Mouse (Mus musculus): ENCODE data around the gene Tmem56.

Gene Tmem56

DNA sequence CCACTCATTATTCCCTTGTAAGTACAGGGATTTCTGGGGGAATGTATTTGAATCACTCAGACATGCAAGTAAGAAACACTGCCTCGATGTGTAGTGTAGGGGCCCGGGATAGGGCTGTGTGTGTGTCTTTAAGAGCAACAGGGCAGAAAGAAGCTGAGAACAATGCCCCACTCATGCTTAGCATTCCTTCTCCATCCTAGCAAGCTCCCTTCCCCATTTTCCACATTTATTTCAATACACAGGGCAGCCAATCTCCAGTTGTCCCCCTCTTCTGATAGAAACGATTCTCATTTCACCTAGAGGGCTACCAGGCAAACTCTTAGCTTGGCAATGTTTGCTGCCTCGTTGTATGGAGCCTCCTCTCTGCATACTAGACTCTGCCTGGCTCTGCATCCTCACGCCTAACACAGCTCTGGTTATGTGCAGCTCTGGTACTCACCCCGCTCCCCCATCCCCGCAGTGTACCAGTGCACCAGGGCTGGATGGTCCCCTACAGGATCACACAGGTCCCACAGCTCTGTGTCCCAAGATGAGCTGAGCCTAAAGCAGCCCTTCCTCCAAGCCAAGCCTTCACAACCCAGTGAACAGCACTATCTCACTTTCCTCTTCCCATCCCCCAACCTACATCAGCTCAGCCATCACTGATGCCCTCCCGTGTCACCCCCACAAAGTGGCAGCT is 42.4 kb downstream of the Tmem56 start:
- DNase-seq (ENCODE audit: low read depth, low spot score) = no peak

DNA sequence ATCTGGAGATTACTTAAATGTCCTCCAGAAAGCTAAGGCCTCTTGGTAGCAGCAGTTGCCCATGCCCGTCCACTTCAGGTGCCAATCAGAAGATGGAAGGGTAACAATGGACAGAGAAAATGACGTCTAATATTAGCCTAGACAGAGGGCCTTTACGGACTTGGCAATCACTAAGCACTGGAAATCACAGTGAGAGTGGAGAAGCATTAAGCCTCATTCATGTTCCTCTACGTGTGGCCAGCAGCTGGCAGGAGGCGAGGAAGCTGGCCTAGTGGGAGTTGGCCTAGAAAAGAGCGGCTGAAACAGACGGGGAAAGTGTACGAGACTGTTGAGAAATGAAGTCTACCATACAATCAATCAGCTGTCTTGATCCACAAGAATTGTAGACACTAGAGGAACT is 43.8 kb downstream of the Tmem56 start:
- DNase-seq (ENCODE audit: low read depth, low spot score) = no peak

DNA sequence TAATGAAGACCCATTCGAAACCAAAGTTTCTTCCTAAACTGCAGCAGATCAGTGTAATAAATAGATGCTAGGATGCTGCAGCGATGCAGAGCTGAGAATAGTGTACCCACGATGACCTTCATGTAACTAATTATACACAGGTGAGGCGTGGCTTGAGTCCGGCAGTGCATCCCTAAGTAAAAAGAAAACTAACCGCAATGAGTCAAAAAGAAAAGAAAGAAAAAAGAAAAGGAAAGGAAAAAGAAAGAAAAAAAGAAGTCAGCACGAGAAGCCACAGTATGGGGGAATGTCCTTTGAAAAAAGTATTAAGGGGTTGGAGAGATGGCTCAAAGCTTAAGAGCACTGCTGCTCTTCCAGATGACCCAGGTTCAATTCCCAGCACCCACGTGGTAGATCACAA is 58.1 kb downstream of the Tmem56 start:
- DNase-seq (ENCODE audit: low read depth, low spot score) = no peak

DNA sequence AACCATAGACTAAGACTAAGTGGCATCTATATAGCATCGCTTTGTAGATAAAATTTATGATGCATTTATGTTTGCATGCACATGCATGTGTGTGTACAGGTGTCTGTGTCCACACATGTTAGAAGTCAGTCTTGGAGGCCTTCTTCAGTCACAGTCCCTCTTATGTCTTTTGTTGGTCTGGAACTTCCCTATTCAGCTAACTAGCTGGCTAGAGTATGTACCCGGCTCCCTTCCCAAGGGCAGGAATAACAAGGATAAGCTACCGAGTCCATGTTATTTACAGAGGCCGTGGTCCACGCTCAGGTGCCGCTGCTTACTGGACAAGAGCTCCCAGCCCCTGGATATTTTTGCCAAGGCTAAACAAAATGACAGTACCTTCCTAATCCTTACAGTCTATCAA is 58.7 kb downstream of the Tmem56 start:
- DNase-seq (ENCODE audit: low read depth, low spot score) = no peak

DNA sequence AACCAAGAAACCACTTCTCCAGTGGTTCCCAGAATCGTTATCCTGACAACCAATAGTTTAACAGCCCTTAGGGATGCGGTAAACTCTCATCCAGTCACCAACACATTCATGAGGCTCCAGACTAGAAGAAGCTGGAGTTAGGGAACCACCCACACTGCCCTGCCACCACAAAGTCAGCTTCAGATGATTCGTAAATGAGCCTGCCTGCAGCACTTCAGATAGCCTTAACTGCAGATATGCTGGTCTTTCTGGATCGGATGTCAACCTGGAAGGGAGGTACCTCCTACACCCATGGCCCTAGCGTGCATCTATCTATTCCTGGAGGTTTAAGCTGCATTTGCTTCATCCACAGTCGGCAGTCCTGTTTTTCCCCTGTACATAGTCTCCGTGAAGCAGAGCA is 60.9 kb downstream of the Tmem56 start:
- DNase-seq (ENCODE audit: low read depth, low spot score) = no peak

DNA sequence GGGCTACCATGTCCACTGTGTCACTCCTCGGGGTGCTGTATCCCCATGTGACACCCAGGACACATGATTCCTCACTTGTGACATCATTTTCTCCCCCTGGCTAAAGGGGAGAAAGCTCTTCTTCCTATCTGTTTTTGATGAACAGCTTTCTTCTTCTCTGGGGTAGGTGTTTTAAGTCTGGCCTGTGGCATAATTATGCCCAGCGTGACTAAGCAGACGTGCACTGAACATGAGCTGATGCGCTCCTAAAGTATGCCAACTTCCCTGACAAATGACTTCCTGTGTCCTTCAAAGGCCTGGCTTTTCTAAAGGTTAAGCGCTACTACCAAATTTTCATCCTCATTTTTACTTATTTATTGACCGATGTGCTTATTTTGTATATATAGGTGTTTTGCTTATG is 65.9 kb downstream of the Tmem56 start:
- no peak for DNase-seq (ENCODE audit: low read depth, low spot score)

DNA sequence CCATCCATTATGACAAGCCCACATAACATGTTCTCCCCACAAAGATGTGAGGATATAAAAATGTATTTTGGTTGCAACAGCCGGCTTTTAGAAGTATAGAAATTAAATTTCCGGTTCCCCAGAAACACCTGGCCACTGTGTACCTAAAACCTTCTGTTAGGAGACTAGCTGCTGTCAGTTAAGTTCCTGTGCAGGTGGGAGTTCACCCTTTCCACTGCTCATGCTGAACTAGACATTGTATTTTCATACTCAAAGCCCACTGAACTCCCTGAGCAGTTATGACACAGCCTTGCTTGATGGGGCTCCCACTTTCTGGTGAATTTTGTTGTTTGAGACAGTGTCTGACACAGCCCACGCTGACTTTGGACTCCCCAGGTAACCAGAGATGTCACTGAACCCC is 69.4 kb downstream of the Tmem56 start:
- DNase-seq (ENCODE audit: low read depth, low spot score) = no peak

DNA sequence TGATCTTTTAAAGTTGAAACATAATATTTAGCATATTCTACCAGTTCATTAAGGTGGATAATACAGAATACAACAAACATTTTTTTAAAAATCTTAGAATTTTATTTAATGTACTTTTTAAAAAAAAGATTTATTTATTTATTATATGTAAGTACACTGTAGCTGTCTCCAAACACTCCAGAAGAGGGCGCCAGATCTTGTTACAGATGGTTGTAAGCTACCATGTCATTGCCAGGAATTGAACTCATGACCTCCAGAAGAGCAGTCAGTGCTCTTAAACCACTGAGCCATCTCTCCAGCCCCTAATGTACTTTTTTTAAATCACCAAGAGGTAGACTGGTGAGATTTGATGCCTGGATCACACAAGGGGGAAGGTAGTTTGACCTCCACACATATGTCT is 70.7 kb downstream of the Tmem56 start:
- no peak for DNase-seq (ENCODE audit: low read depth, low spot score)

DNA sequence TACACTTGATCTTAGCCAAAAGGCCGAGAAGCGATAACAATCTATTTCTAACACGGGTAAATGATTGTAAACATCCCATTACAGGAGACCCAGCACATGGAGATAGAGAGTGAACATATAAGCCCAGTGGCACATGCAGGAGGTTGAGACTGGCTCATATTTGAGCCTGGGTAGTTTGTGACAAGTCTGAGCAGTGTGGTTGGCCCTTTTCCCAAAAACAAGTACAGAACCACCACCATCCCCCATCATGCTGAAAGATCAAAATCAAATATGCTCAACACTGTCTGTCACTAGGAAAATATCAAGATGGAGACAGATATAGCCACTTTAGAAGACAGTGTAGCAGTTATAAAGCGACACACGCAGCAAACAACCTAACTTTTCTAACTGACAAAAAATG is 73.9 kb downstream of the Tmem56 start:
- DNase-seq (ENCODE audit: low read depth, low spot score) = no peak

DNA sequence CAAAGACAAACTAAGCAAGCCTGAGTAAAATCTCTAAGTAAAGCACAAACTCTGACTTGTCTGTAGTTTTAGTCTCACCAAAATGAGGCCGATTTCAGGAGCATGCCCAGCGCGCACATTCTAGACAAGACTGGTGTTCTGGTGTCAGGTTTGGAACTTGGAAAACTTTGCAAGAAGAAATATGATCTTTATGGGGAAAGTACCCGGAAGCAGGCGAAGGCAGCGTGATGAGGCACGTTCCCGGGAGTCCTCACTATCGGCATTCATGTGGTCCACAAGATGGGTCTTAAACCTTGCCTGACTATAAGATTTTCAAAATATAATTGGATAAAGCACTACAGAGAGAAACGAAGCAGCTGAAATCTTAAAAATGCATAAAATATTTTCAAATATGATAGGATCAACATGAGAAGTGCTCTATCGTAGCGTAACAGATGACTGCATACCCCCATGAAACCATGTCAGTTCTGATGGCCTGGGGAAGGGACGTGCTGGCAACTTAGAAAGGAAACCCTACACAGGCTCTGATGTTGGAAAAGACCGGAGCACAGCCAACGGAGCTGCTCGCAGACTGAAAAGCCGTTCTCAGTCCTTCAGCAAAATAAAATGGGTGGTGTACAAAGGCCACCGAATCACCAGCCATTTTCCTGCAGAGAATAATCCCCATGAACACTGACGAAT is 76.6 kb downstream of the Tmem56 start:
- no peak for DNase-seq (ENCODE audit: low read depth, low spot score)

DNA sequence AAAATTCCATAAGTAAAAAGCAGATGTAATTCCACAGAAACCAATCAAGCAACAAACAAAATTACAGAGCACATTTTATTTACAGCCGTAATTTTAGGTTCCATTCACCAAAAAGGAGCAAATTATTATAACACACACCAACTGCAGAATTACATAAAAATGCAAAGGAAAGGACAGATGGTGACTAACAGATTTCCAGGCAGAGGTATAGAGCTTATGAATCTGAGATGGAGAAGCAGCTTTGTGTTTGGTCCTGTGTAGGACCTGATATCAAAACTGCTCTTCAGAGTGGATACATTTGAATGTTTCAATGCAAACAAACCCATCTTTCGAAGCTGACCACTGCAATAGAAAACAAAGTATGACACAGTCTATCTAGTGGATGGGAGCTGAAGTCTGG is 80.3 kb downstream of the Tmem56 start:
- no peak for DNase-seq (ENCODE audit: low read depth, low spot score)

DNA sequence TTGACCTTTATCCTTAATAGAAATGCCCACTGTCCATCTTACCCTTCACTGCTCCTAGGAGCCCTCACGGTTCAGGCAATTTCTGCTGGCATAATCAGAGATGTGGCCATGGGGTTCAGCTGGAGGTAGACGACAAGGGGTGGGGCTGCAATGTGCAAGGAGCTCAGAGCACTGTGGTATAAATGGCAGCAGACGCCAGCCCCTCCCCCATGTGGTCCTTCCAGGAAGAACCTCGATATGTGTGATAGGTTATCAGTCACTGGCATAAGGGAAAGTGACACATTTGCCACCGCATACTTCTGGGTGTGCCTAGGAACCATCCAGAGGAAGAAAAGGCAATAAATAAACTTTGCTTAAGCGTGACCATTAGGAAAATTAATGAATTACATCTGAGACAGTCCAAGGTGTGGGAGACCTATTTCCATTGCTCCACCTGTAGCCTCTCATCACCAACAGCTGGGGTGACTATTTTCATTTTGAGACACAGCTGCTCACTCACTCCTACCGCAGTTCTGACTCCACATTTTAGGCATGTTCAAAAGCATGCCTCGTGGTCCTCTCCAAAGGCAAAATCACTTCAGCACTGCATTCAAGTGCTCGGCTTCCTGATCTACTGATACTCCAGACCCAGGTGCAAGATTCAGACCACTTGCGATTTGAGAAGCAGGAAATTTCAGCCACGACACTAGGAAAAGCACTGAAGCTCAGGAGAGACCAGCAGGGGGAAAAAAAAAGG is 81.7 kb downstream of the Tmem56 start:
- no peak for DNase-seq (ENCODE audit: low read depth, low spot score)

DNA sequence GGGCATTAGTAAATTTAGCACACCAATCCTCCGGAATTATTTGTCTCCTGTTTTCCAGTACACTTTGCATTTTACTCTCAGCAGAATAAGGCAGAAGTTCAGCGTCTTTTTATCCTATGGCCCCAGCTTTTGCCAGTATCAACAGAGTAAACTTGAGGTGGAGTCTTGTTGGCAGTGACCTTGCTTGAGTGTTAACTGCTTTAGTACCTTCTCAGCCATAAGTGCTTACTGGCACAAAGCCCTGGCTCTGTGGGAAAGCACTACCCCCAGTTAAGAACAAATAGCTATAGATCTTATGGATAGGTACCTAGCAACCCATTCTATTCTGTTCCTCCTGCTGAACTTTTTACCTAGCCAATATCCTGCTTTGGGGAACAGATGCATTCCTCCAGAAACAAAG is 93.7 kb downstream of the Tmem56 start:
- no peak for DNase-seq (ENCODE audit: low read depth, low spot score)

DNA sequence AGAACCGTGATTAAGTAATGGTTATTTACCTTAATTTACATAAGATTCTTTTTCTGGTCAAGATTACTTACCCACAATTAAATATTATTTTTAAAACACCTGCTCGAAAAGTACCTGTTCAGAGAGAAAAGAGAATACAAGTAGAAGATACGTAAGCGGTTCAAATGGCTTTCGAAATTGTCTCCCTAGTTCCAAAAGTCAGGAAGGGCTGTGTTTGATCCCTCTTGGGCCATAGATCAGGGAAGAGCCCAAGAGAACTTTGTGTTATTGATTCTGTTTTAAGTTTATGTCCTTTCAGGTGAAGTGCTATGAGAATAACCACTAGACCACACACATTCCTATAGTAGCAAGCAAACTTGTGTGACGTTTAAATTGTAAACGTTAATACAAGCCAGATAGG is 95.4 kb downstream of the Tmem56 start:
- DNase-seq (ENCODE audit: low read depth, low spot score) = no peak

DNA sequence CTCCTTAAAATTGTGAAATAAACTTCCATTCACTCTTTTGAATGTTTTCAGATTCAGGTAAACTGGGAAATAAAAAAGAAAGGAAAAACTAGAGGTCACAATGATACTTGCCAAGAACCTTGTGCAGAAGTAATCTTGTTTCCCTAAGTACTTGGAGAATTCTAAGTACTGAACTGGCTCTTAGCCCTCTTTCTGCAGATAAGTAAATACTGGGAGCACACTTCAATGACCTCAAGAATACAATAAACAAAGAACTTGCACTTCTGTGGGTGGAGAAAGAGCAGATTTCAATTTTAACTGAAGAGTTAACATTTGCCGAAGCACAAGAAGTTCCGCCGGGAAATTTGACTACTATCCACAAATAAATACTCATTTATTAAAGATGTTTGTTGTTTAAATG is 96.0 kb downstream of the Tmem56 start:
- DNase-seq (ENCODE audit: low read depth, low spot score) = no peak

DNA sequence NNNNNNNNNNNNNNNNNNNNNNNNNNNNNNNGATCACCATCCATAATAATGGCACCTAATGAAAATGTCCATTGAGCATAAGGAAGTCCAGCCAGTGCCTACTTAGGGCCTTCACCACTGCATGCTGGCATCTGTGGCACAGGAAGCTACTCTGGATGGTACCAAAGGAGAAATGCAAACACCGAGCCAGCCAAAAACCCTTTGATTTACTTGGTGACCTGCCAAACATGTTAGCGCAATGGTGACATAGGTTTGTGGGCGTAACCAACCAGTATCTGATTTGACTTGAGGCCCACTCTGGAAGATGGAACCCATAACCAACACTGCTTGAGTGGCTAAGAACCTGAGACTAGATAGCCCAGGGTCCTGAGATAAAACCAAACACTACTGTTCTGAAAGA is 97.7 kb downstream of the Tmem56 start:
- DNase-seq (ENCODE audit: low read depth, low spot score) = no peak

DNA sequence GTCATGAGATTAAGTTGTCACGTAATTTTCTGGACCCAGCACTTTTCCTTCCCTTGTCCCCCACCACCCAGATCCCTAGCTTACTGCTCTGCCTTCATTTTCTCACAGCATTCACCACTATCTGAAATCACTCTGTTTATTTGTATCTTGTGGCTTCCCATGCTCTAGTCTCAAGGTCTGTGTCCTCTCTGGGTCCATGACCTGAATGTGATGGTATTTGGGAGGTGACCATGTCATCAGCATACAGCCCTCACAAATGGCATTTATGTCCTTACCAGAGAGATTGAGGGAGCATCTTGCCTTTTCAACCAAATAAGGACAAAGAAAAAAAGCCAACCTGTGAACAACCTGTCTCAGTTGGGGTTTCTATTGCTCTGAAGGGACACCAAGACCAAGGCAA is 106.9 kb downstream of the Tmem56 start:
- DNase-seq (ENCODE audit: low read depth, low spot score) = no peak

DNA sequence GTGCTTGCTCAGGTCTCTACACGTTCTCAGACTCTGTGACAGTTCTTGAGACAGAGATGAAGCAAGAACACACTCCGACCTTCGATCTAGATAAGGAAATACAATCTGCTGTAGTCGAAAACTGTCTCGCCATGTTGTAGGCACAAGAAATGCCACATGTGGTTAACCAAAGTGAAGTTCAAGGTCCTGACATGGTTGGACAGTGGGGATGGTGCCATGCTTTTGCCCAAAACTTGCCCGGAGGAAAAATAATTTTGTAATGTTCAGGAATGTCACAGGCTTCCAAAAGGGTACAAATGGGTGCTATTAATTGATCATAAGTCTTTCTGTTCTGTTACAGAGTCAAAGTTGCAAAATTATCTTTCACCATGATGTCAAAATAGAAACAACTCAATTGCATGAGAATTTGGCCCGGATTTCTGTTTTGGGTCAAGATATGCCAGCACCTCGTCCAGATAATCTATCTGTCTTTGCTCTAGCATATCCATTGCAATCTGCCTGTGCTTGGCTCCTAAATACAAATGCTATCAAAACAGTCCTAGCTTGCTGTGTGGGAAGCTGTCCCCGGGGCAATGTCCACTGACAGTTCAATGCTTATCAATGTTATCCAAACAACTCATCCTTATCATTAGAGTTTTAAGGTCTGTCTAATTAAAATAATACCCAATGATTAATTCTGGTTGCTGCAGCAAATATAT is 108.5 kb downstream of the Tmem56 start:
- no peak for DNase-seq (ENCODE audit: low read depth, low spot score)

DNA sequence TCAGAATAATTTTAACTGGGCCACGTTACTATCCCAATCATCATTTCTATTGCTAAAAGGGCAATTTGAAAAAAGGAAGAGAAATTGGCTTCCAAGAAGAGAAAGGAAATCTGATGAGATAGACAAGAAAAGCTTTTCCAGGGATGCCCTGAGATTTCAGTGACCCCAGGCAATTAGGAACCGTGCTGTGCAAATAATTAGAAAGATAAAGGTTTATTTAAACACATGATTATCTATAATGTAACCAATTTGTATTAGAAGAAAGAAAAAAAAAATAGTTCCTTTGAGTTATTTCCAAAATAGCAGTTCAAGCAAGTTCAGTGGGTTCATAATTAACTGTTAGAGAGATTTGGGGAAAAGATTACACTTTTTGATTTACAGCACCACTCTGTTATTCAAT is 110.2 kb downstream of the Tmem56 start:
- DNase-seq (ENCODE audit: low read depth, low spot score) = no peak

DNA sequence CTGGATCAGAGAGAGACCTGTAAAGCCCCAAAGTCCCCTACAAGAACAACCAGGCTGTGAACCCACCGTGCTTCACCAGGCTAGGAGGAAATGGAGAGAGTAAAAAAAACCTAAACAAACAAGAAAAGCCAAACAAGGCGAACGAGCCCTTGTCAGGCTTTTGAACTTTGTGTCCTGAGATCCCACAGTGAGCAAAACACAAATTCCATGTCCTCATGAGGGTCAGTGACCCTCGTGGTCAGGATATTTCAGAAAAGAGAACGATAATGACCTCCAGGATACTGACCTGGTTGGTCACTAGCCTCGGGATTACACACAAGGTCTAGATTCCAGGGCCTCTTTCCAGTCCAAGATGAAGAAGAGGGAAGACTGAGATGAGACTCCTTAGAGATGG is 111.0 kb downstream of the Tmem56 start:
- DNase-seq (ENCODE audit: low read depth, low spot score) = no peak

DNA sequence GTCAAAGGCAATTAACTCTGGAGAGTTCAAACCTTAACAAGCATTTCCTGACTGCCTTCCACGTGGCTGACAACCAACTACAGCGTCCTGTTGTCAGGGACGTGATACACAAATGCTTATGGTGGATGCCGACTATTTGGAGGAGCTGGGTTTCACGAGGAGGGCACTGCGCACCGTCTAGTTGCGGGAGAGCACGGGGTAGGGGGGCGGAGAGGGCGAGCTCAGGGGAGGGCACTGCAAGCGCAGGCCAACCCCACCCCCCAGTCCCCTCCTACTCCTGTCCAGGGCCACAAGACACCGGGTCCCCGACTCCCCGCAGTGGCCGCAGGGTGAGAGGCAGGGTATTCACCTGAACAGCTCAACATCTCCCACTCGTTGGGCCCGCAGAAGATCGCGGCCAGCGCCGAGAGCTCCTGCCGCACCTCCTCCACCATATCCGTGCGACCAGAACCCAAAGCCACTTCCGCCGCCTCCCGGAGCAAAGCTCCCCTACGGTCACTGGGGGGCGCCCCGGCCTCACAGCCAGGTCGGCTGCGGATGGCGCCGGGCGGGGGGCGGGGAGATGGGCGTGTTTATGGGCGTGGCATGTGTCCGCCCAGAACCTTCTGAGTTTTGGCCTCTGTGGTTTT is 111.5 kb downstream of the Tmem56 start, which contains the start of gene Rwdd3:
TSS of gene Rwdd3 (minus strand) at position 453 of the 629 bp plus-strand sequence.
- peak; percentile 85 for DNase-seq (ENCODE audit: low read depth, low spot score)

DNA sequence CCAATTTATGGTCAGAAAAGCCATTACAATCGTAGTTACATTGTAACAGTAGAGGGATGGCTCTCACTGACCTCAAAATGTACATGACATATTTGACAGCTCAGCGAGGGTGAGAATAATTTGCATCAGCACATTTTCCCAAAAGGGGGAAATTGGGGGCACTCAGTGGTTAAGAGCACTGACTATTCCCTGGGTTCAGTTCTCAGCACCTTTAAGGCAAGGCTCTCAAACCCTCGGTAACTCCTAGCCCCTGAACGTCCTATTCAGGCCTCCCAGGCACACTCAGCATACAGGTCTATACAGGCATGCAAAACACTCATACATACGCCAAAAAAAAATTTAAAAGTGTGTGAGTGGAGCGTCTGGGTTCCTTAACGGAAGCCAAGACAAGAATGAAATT is 112.3 kb downstream of the Tmem56 start:
- no peak for DNase-seq (ENCODE audit: low read depth, low spot score)
